Mouse (Mus musculus): ENCODE data around the gene Cdk14. TPM values are rescaled to one million over a fixed set of nuclear protein-coding genes. Genes with fewer than 3 reads are reported as not detected.
A peak's percentile ranks its signal among the peaks of the same experiment; 100 is the strongest.
"Not testable (repeated sequence)": the region's sequence is repeated elsewhere in the genome, so short reads cannot be mapped to it uniquely, and the experiment has no call there.

Gene Cdk14
- polyA plus RNA-seq, 1 experiment from 2014 or later = 21.8 TPM

- Histone ChIP-seq H3K27ac (replicated peaks in 1 of 2; ENCODE audit: control insufficient read depth in 1 of 2, insufficient read depth in 1 of 2, low read depth in 2 of 2, low read length in 2 of 2) (no peak overlapping the region), H3K4me2 (ENCODE audit: low read length) (no peak overlapping the region), H3K9ac (ENCODE audit: low read length) (no peak overlapping the region), H3K27me3 (ENCODE audit: control insufficient read depth, insufficient read depth, low read length) (no peaks in the 10 kb centered on the region), H3K4me1 (ENCODE audit: control insufficient read depth in 2 of 2, insufficient read depth in 2 of 2, low read length in 2 of 2) (peaks cover 0 to 2% of the 10 kb centered on the region in 2 experiments; a peak in 1 of 4 replicates), H3K4me3 (ENCODE audit: control insufficient read depth in 1 of 2, insufficient read depth in 1 of 2, low read depth in 1 of 2, low read length in 2 of 2) (no peak overlapping the region), H3K9me3 (ENCODE audit: control insufficient read depth, low read length) (no peaks in the 10 kb centered on the region), H3K36me3 (ENCODE audit: control insufficient read depth, insufficient read depth, low read length) (no peaks in the 10 kb centered on the region)
- WGBS = 52% methylated on average over 10 of the region's 10 CpGs
- ATAC-seq (ENCODE audit: insufficient number of reproducible peaks, insufficient read depth, low FRiP score, low read depth) = no peak
Measured at GRCm38 (mm10) chr5:5330926-5331460, 89.1 kb downstream of the Cdk14 start.

- not testable (repeated sequence) for ATAC-seq (ENCODE audit: insufficient number of reproducible peaks, insufficient read depth, low FRiP score, low read depth)
Measured at GRCm38 (mm10) chr5:5329018-5329417, 91.1 kb downstream of the Cdk14 start.

GRCm38 (mm10) chr5:5326716-5327115 is 93.4 kb downstream of the Cdk14 start:
- no peaks in the 10 kb centered on the region for H3K36me3 ChIP-seq (ENCODE audit: control insufficient read depth, insufficient read depth, low read length)
- no peak overlapping the region for H3K9ac ChIP-seq (ENCODE audit: low read length)
- no peaks in the 10 kb centered on the region for H3K9me3 ChIP-seq (ENCODE audit: control insufficient read depth, low read length)
- WGBS = 94% methylated on average over 2 of the region's 2 CpGs
- peaks cover 0 to 2% of the 10 kb centered on the region in 2 experiments; a peak in 1 of 4 replicates for H3K4me1 ChIP-seq (ENCODE audit: control insufficient read depth in 2 of 2, insufficient read depth in 2 of 2, low read length in 2 of 2)
- no peak overlapping the region for H3K4me3 ChIP-seq (ENCODE audit: control insufficient read depth in 1 of 2, insufficient read depth in 1 of 2, low read depth in 1 of 2, low read length in 2 of 2)
- H3K27me3 ChIP-seq (ENCODE audit: control insufficient read depth, insufficient read depth, low read length) = no peaks in the 10 kb centered on the region
- H3K4me2 ChIP-seq (ENCODE audit: low read length) = no peak overlapping the region
- no peak for ATAC-seq (ENCODE audit: insufficient number of reproducible peaks, insufficient read depth, low FRiP score, low read depth)
- no peak overlapping the region for H3K27ac ChIP-seq (replicated peaks in 1 of 2; ENCODE audit: control insufficient read depth in 1 of 2, insufficient read depth in 1 of 2, low read depth in 2 of 2, low read length in 2 of 2)

More at GRCm38 (mm10) chr5:5329018-5329417, 91.1 kb downstream of the Cdk14 start:
- H3K4me1 ChIP-seq (ENCODE audit: control insufficient read depth in 2 of 2, insufficient read depth in 2 of 2, low read length in 2 of 2); H3K27me3 ChIP-seq (ENCODE audit: control insufficient read depth, insufficient read depth, low read length); H3K4me3 ChIP-seq (ENCODE audit: control insufficient read depth in 1 of 2, insufficient read depth in 1 of 2, low read depth in 1 of 2, low read length in 2 of 2); H3K4me2 ChIP-seq (ENCODE audit: low read length); H3K9me3 ChIP-seq (ENCODE audit: control insufficient read depth, low read length); H3K36me3 ChIP-seq (ENCODE audit: control insufficient read depth, insufficient read depth, low read length); H3K9ac ChIP-seq (ENCODE audit: low read length); H3K27ac ChIP-seq (replicated peaks in 1 of 2; ENCODE audit: control insufficient read depth in 1 of 2, insufficient read depth in 1 of 2, low read depth in 2 of 2, low read length in 2 of 2): not testable (repeated sequence)
- WGBS = 95% methylated on average over 2 of the region's 2 CpGs

GRCm38 (mm10) chr5:5322699-5323098 is 97.4 kb downstream of the Cdk14 start:
- Histone ChIP-seq H3K4me2 (ENCODE audit: low read length) (no peak overlapping the region), H3K9ac (ENCODE audit: low read length) (no peak overlapping the region), H3K4me1 (ENCODE audit: control insufficient read depth in 2 of 2, insufficient read depth in 2 of 2, low read length in 2 of 2) (peaks cover 2 to 9% of the 10 kb centered on the region in 2 experiments), H3K27me3 (ENCODE audit: control insufficient read depth, insufficient read depth, low read length) (no peaks in the 10 kb centered on the region), H3K4me3 (ENCODE audit: control insufficient read depth in 1 of 2, insufficient read depth in 1 of 2, low read depth in 1 of 2, low read length in 2 of 2) (no peak overlapping the region), H3K27ac (replicated peaks in 1 of 2; ENCODE audit: control insufficient read depth in 1 of 2, insufficient read depth in 1 of 2, low read depth in 2 of 2, low read length in 2 of 2) (no peak overlapping the region), H3K9me3 (ENCODE audit: control insufficient read depth, low read length) (no peaks in the 10 kb centered on the region), H3K36me3 (ENCODE audit: control insufficient read depth, insufficient read depth, low read length) (no peaks in the 10 kb centered on the region)
- no peak for ATAC-seq (ENCODE audit: insufficient number of reproducible peaks, insufficient read depth, low FRiP score, low read depth)
- WGBS = 90% methylated on average over 8 of the region's 8 CpGs

- ATAC-seq (ENCODE audit: insufficient number of reproducible peaks, insufficient read depth, low FRiP score, low read depth) = no peak
- 0 out of 4 replicates have a peak overlapping the region, but pooled peaks of 1 of the 2 experiments have one; percentile 1 for H3K27ac ChIP-seq (replicated peaks in 1 of 2; ENCODE audit: control insufficient read depth in 1 of 2, insufficient read depth in 1 of 2, low read depth in 2 of 2, low read length in 2 of 2)
Measured at GRCm38 (mm10) chr5:5320506-5321181, 99.5 kb downstream of the Cdk14 start.

GRCm38 (mm10) chr5:5319824-5320505 is 100.1 kb downstream of the Cdk14 start:
- Histone ChIP-seq H3K4me1 (ENCODE audit: control insufficient read depth in 2 of 2, insufficient read depth in 2 of 2, low read length in 2 of 2) (peaks cover 2 to 9% of the 10 kb centered on the region in 2 experiments), H3K4me3 (ENCODE audit: control insufficient read depth in 1 of 2, insufficient read depth in 1 of 2, low read depth in 1 of 2, low read length in 2 of 2) (no peak overlapping the region), H3K9me3 (ENCODE audit: control insufficient read depth, low read length) (no peaks in the 10 kb centered on the region), H3K36me3 (ENCODE audit: control insufficient read depth, insufficient read depth, low read length) (no peaks in the 10 kb centered on the region), H3K27me3 (ENCODE audit: control insufficient read depth, insufficient read depth, low read length) (no peaks in the 10 kb centered on the region), H3K4me2 (ENCODE audit: low read length) (peak overlapping the region; percentile 11; the same call in 1 of the 2 replicates), H3K9ac (ENCODE audit: low read length) (no peak overlapping the region), H3K27ac (replicated peaks in 1 of 2; ENCODE audit: control insufficient read depth in 1 of 2, insufficient read depth in 1 of 2, low read depth in 2 of 2, low read length in 2 of 2) (0 out of 4 replicates have a peak overlapping the region, but pooled peaks of 1 of the 2 experiments have one; percentile 1)
- WGBS = 60% methylated on average over 8 of the region's 8 CpGs
- ATAC-seq (ENCODE audit: insufficient number of reproducible peaks, insufficient read depth, low FRiP score, low read depth) = no peak

More at GRCm38 (mm10) chr5:5320506-5321181, 99.5 kb downstream of the Cdk14 start:
- Histone ChIP-seq H3K4me1 (ENCODE audit: control insufficient read depth in 2 of 2, insufficient read depth in 2 of 2, low read length in 2 of 2) (peaks cover 2 to 9% of the 10 kb centered on the region in 2 experiments), H3K9me3 (ENCODE audit: control insufficient read depth, low read length) (no peaks in the 10 kb centered on the region), H3K27me3 (ENCODE audit: control insufficient read depth, insufficient read depth, low read length) (no peaks in the 10 kb centered on the region), H3K4me2 (ENCODE audit: low read length) (peak overlapping the region; percentile 11; the same call in 1 of the 2 replicates), H3K36me3 (ENCODE audit: control insufficient read depth, insufficient read depth, low read length) (no peaks in the 10 kb centered on the region), H3K4me3 (ENCODE audit: control insufficient read depth in 1 of 2, insufficient read depth in 1 of 2, low read depth in 1 of 2, low read length in 2 of 2) (no peak overlapping the region), H3K9ac (ENCODE audit: low read length) (no peak overlapping the region)
- WGBS = 54% methylated on average over 2 of the region's 2 CpGs

GRCm38 (mm10) chr5:5314270-5314669 is 105.8 kb downstream of the Cdk14 start:
- ATAC-seq (ENCODE audit: insufficient number of reproducible peaks, insufficient read depth, low FRiP score, low read depth) = no peak
- Histone ChIP-seq H3K9me3 (ENCODE audit: control insufficient read depth, low read length) (no peaks in the 10 kb centered on the region), H3K27me3 (ENCODE audit: control insufficient read depth, insufficient read depth, low read length) (no peaks in the 10 kb centered on the region), H3K4me3 (ENCODE audit: control insufficient read depth in 1 of 2, insufficient read depth in 1 of 2, low read depth in 1 of 2, low read length in 2 of 2) (no peak overlapping the region), H3K4me1 (ENCODE audit: control insufficient read depth in 2 of 2, insufficient read depth in 2 of 2, low read length in 2 of 2) (peaks cover 2 to 13% of the 10 kb centered on the region in 2 experiments; a peak in 3 of 4 replicates), H3K36me3 (ENCODE audit: control insufficient read depth, insufficient read depth, low read length) (no peaks in the 10 kb centered on the region), H3K27ac (replicated peaks in 1 of 2; ENCODE audit: control insufficient read depth in 1 of 2, insufficient read depth in 1 of 2, low read depth in 2 of 2, low read length in 2 of 2) (no peak overlapping the region), H3K9ac (ENCODE audit: low read length) (no peak overlapping the region), H3K4me2 (ENCODE audit: low read length) (no peak overlapping the region)
- WGBS = 79% methylated on average over 6 of the region's 6 CpGs

Measured in heart, embryonic 14.5 days (tissue).